Mouse (Mus musculus) left cerebral cortex, postnatal 36 days (tissue): ENCODE measurements around the gene Olfr18. TPM values are rescaled to one million over a fixed set of nuclear protein-coding genes. Genes with fewer than 3 reads are reported as not detected.
"Not testable (repeated sequence)": the region's sequence is repeated elsewhere in the genome, so short reads cannot be mapped to it uniquely, and the experiment has no call there.

Experiments used
- DNase-seq, 2 experiments: peaks; one replicate each; pipeline ENCODE4 v3.0.0; 2021 to 2022; ENCODE audit warnings: low spot score in 2 of 2, mixed read lengths in 1 of 2
- intact Hi-C: fragments of 180-260 bp; cut with DNase I; formaldehyde crosslinking; loops from one replicate; pipeline ENCODE4 v1.15.1; 2025
- total RNA-seq, 2 experiments: library from RNA; stranded (reverse); gene quantifications; 2 replicates each; pipeline ENCODE4 v1.2.3; 2021

Gene Olfr18
- total RNA-seq: not detected

DNA sequence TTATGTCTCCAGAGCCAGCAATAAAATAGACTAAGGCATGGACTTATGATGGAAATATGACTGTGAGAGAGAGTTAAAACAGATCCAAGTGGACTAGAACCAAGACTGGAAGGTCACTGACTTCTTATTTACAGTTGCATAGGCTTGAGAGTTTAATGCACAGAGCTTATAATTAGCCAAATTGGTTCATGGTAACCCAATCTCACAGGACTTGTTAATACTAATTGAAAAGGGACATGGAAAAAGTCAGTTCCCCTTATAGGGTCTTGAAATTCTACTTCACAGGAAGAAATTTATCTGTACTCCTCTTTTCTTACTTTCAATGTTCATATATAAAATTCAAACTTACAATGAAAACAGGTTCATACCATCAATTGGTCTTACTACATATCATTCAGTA lies at the start of gene Olfr18:
TSS of gene Olfr18 (minus strand) at position 101 of the 400 bp plus-strand sequence.
- intact Hi-C loops: no loop called here
- no peak for DNase-seq

DNA sequence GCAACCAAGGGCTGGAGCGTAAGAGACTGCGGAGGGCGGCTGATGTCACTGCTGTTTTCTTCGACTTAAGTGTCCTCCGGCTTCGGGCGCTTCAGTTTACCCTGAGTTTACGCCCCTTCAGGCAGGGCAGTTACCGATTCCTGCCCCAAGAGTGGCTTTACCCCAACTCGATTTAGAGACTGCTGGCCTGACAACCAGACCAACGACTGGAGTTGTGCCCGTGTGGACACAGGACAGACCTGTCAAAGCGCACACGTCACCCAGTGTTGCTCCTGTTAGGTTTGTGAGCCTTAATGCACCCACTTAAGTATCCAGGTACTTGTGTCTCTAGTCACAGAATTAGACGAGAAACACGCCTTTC lies 49.4 kb upstream of the Olfr18 start:
- no peak for DNase-seq
- intact Hi-C loops: no loop called here

DNA sequence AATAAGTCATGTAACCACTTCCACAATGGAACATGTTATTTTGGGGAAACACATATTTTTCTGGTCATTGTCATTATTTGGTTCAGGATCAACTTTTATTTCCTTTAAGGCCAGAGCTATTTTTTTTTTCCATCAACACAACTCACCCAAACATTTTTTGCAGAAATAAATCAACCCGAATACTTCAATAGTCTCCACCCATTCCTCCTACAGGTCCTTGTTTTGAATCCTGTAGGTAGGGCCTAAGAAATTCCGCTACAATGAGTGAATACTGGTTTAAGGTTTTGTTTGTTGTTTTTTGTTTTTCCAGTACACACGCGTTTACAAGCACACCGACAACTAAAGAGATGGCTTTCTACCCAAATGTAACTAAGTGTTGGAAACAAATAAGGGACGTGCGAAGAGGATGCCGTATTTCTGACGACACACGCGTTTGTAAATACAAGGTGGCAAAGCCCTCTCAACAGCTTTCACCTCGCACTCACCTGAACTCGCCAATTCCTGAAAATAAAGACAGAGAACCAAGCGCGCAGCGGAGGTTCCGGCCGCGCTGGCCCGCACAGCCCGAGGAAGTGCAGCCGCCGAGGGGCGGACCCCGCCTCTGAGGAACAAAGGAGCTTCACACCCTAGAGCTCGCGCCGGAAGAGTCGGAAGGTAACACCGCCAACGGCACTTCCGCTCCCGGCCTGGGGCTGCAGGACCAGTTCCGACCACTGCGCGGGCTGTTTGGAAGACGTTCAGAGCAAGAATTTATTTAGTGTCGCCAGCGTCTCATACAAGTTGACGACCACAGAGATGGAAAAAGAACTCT lies 48.8 kb upstream of the Olfr18 start, which contains the start of gene Zfp560:
TSS of gene Zfp560 (minus strand) at position 646 of the 811 bp plus-strand sequence.
- DNase-seq: peak; percentile 88 to 91
- intact Hi-C loops: no loop called here

DNA sequence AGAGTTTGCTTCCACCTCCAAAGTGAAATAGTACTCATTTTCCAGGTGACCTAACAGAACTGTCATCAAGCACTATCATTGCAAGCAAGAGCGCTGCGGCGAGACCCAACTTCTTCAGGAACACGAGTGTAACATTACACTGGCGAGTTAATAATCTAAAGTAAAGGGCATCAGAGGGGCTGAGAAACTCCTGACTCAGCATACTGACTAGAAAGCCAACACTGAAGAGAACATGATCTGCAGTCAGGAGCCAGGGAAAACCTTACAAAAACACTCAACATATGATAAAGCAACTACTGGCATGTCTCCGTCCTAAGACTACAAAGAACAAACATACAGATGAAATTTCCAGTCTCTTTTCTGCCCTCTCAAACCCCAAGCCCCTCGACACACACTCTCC lies 47.8 kb upstream of the Olfr18 start:
- intact Hi-C loops: no loop called here
- DNase-seq: no peak

DNA sequence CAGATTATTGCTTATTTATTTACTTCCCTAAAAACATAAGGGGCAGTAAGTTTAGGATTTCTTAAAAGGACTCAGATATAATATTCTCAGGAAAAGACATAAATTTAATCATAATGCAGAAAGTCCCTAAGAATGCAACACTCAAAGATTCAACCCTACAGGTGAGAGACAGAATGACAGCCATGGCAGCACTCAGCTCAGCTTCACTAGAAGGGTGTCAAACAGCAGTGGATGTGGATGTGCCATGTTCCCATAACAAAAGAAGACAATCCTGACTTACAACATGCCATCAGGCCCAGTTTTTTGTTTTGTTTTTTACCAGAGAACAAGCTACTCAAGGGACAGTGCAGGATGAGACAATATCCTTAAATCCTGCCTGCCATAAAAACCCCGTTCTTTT lies 38.8 kb upstream of the Olfr18 start:
- intact Hi-C loops: no loop called here
- no peak for DNase-seq

DNA sequence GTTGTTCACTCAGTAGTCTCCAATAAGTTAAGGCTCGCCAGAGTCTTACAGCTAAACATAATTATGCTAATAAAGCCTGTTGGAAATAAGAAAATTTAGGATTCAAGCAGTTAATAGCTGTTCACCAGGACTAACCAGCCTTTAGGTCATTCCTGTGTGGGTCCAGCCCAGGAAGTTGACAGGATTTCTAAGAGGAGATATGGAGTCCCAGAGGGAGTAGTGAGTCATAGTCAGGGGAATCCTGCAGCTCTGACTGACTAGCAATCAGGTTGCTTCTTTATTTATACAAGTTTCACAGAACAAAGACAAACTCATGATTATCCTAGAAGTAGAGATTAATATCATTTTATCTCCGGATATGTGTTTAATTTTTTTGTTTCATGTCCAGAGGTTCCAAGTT lies 31.4 kb upstream of the Olfr18 start:
- DNase-seq: no peak
- intact Hi-C loops: no loop called here

DNA sequence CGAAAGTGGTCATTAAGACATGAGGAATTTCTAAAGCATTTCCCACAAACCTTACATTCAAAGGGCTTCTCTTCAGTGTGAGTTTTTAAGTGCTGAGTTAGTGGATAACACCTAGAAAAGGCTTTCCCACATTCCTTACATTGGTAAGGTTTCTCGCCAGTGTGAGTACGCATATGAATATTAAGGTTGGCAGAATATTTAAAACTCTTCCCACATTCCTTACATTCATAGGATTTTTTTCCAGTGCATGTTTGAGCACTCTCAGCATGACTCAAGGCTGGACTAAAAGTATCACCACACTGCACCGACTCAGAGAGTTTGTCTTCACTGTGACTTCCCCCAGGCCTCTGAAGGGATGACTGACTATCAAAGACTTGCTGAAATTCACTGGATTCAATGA lies 12.6 kb upstream of the Olfr18 start:
- intact Hi-C loops: no loop called here
- DNase-seq: no peak

DNA sequence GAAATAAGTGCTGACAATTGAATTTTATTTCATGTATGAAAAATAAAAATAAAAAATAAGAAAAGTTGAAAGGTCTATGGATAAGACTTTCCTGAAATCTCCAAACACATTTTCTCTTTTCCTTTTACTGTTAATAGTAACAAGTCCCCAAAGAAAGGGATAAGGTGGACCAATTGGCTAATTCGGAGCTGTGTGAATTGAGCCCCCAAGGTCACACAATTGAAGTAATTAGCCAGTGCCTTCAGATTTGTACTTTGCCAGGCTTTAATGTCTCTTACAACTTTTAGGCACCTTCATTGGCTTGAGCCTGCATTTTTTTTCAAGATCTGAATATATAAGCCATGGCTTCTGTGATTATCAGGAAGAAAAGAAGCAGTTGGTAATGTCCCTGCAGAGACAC lies 37.7 kb downstream of the Olfr18 start, which contains the start of gene Olfr873:
TSS of gene Olfr873 (plus strand) at position 301 of the 400 bp plus-strand sequence.
- intact Hi-C loops: no loop called here
- no peak for DNase-seq

DNA sequence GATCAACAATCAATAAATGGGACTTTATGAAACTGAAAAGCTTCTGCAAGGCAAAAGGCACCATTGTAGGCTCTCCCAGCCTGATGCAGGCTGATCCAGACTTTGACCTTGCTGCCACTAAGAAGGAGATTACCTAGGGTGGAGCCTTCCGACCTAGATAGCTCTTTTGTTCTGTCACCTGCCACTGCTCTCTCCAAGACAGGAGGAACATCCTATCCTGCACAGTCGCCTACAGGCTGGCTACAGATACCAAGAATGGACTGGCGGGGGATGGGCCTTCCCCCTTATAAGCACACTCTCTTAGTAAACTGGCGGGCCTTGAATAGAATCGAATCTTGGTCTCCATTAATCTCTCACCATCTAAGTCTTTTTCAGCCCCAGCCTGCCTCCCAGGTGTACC lies 40.3 kb downstream of the Olfr18 start:
- intact Hi-C loops, DNase-seq: not testable (repeated sequence)

DNA sequence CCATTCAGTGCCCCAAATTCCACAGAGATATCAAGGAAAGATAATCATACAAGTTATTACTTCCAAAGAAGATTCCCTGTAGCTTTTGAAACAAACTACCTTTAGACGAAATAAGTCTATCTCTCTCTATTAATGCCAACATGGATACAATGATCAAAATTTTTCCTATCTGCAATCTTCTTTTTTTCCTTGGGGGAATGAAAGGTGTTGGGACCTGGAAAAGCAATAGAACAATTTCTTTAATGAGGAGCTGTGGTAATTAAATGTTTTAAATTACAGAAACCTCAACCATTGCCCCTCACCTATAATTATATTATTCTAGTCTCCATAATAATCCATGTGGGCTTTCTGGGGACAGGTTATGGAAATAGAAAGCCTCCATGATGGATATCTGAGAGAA lies 53.8 kb downstream of the Olfr18 start, which contains the start of gene Olfr39:
TSS of gene Olfr39 (plus strand) at position 301 of the 400 bp plus-strand sequence.
- no peak for DNase-seq
- intact Hi-C loops: no loop called here

Other genes starting within 250 kb of the Olfr18 start
- gene Olfr868, start 237.5 kb downstream of the Olfr18 start, total RNA-seq: not detected
- gene Olfr869, start 207.1 kb downstream of the Olfr18 start, total RNA-seq: not detected
- gene Olfr870, start 162.0 kb downstream of the Olfr18 start, total RNA-seq: not detected
- gene Olfr871, start 123.9 kb downstream of the Olfr18 start, total RNA-seq: not detected
- gene Olfr872, start 99.0 kb downstream of the Olfr18 start, total RNA-seq: not detected
- not detected for gene Olfr39, start 53.7 kb downstream of the Olfr18 start, total RNA-seq
- not detected for gene Olfr873, start 37.6 kb downstream of the Olfr18 start, total RNA-seq
- 10 to 100 TPM in 1 of 2 experiments, 1 to 10 TPM in 1; 9.2 to 10.0 TPM for gene Zfp560, start 49.1 kb upstream of the Olfr18 start, total RNA-seq
- 10 to 100 TPM; 25.1 to 26.0 TPM for gene Zfp26, start 124.1 kb upstream of the Olfr18 start, total RNA-seq
- gene Zfp426, start 156.7 kb upstream of the Olfr18 start, total RNA-seq: 10 to 100 TPM; 26.3 to 29.5 TPM
- gene Zfp266, start 185.3 kb upstream of the Olfr18 start, total RNA-seq: 10 to 100 TPM; 39.8 to 44.1 TPM
- 10 to 100 TPM; 18.5 to 21.2 TPM for gene Zfp846, start 245.2 kb upstream of the Olfr18 start, total RNA-seq